Comparison of ENCODE assay signal across 9 mouse cellular contexts in genomic region chr11:116661291-116661947, GRCm38 (mm10). TPM values are rescaled to one million over a fixed set of nuclear protein-coding genes. Genes with fewer than 3 reads are reported as not detected.
DNase-seq lines count a peak whose midpoint lies in the region; ATAC-seq lines count a peak whose summit lies in the region.
"Had no signal": no experiment of that assay in that cellular context is flagged by ENCODE, and none has a peak within 500 bp of the region (broad histone marks: within the 10 kb centered on the region; RNA-seq: fewer than 3 reads in every experiment).

No protein-coding gene starts in this region.

- 0 out of 2 replicates have a peak overlapping the region, but pooled peaks have one; percentile 1 for H3K4me2 ChIP-seq in kidney, embryonic 16.5 days (replicated peaks; ENCODE audit: low read depth, low read length)
- H3K4me2 ChIP-seq in embryonic facial prominence, embryonic 14.5 days (ENCODE audit: low read depth, low read length), result no peak overlapping the region; the same call in 1 of the 2 replicates

- no peaks in the 10 kb centered on the region for H3K9me3 ChIP-seq in kidney, embryonic 16.5 days (ENCODE audit: low read length)
- no peaks in the 10 kb centered on the region for H3K9me3 ChIP-seq in embryonic facial prominence, embryonic 14.5 days (ENCODE audit: control insufficient read depth, low read length)

- H3K9ac ChIP-seq in kidney, embryonic 16.5 days (replicated peaks; ENCODE audit: low read length), result peak overlapping the region; percentile 36; the same call in 1 of the 2 replicates
- H3K9ac ChIP-seq in embryonic facial prominence, embryonic 14.5 days (ENCODE audit: low read depth, low read length), result 0 out of 2 replicates have a peak overlapping the region, but pooled peaks have one; percentile 35

- 14% methylated on average over 13 of the region's 13 CpGs for WGBS in kidney, embryonic 16.5 days
- 21% methylated on average over 11 of the region's 13 CpGs for WGBS in embryonic facial prominence, embryonic 14.5 days

- no peak overlapping the region; the same call in 1 of the 2 replicates for H3K27ac ChIP-seq in kidney, embryonic 16.5 days (ENCODE audit: low read length)
- peak overlapping the region; percentile 17; the same call in 1 of the 2 replicates for H3K27ac ChIP-seq in embryonic facial prominence, embryonic 14.5 days (replicated peaks; ENCODE audit: low read depth, low read length)
- H3K27ac ChIP-seq: heart, adult 2 months had no signal

- peaks cover 42% of the 10 kb centered on the region for H3K4me1 ChIP-seq in kidney, embryonic 16.5 days (ENCODE audit: insufficient read depth, low read length)
- peaks cover 21% of the 10 kb centered on the region for H3K4me1 ChIP-seq in embryonic facial prominence, embryonic 14.5 days (ENCODE audit: control insufficient read depth, insufficient read depth, low read length)

- H3K36me3 ChIP-seq in kidney, embryonic 16.5 days (ENCODE audit: insufficient read depth, low read length), result no peaks in the 10 kb centered on the region
- H3K36me3 ChIP-seq in embryonic facial prominence, embryonic 14.5 days (ENCODE audit: control insufficient read depth, insufficient read depth, low read length), result no peaks in the 10 kb centered on the region

- H3K27me3 ChIP-seq in kidney, embryonic 16.5 days (ENCODE audit: insufficient read depth, low read length), result 0 out of 2 replicates have a peak, but pooled peaks cover 6% of the 10 kb centered on the region
- H3K27me3 ChIP-seq in embryonic facial prominence, embryonic 14.5 days (replicated peaks; ENCODE audit: control insufficient read depth, insufficient read depth, low read length), result no peaks in the 10 kb centered on the region

- DNase-seq in kidney, postnatal 10 days, result no peak
- peak; percentile 52 for DNase-seq in adrenal gland, postnatal 25 days
- peak; percentile 56 for DNase-seq in embryonic facial prominence, embryonic 14.5 days (ENCODE audit: low spot score)
- DNase-seq in mesoderm, embryonic 11.5 days (ENCODE audit: low read depth, low spot score), result peak; percentile 37
- DNase-seq in spleen, adult 18-20 months, result no peak
- DNase-seq in right cerebral cortex, adult 18-20 months, result no peak

- ATAC-seq in kidney, embryonic 16.5 days (ENCODE audit: low FRiP score, low TSS enrichment), result peak; percentile 2; the same call in 1 of the 2 replicates
- no peak; the same call in 1 of the 2 replicates for ATAC-seq in embryonic facial prominence, embryonic 14.5 days (ENCODE audit: low read depth)
- no peak for ATAC-seq in erythroblast, adult 5-6 weeks (replicated peaks; ENCODE audit: low FRiP score, poor library complexity, severe bottlenecking)

- H3K4me3 ChIP-seq in kidney, embryonic 16.5 days (ENCODE audit: low read length), result no peak overlapping the region
- no peak overlapping the region for H3K4me3 ChIP-seq in embryonic facial prominence, embryonic 14.5 days (ENCODE audit: low read depth, low read length)
- H3K4me3 ChIP-seq: heart, adult 2 months had no signal

RNA-seq across cellular contexts. Expression of gene Cygb, which starts 7.3 kb away (rescaled TPM):
- 17.0 and 17.5 TPM in 2 replicates for polyA plus RNA-seq in kidney, embryonic 16.5 days (2015; fragmentation: Nextera tagmentation; extraction: Ambion mirVana)
- total RNA-seq in adrenal gland, postnatal 25 days (2021), result 18.7 and 25.4 TPM in 2 replicates
- polyA plus RNA-seq in embryonic facial prominence, embryonic 14.5 days (2014; fragmentation: Nextera tagmentation; extraction: Ambion mirVana), result 17.8 and 20.5 TPM in 2 replicates
- total RNA-seq in erythroblast, adult 5-6 weeks (2015; ENCODE audit: low replicate concordance), result not detected in 2 replicates
- total RNA-seq in erythroblast, adult 5-6 weeks (2017; ENCODE audit: low replicate concordance), result not detected in 2 replicates

RNA-seq across cellular contexts. Expression of gene Prcd, which starts 8.1 kb away (rescaled TPM):
- polyA plus RNA-seq in kidney, embryonic 16.5 days (2015; fragmentation: Nextera tagmentation; extraction: Ambion mirVana), result 1.3 and 1.5 TPM in 2 replicates
- 9.2 and 13.0 TPM in 2 replicates for total RNA-seq in adrenal gland, postnatal 25 days (2021)
- polyA plus RNA-seq in embryonic facial prominence, embryonic 14.5 days (2014; fragmentation: Nextera tagmentation; extraction: Ambion mirVana), result 0.84 and 2.3 TPM in 2 replicates
- not detected in 2 replicates for total RNA-seq in erythroblast, adult 5-6 weeks (2015; ENCODE audit: low replicate concordance)
- total RNA-seq in erythroblast, adult 5-6 weeks (2017; ENCODE audit: low replicate concordance), result not detected in 2 replicates

RNA-seq across cellular contexts. Expression of gene Rhbdf2, which starts 34.6 kb away (rescaled TPM):
- polyA plus RNA-seq in kidney, embryonic 16.5 days (2015; fragmentation: Nextera tagmentation; extraction: Ambion mirVana), result 11.4 and 12.8 TPM in 2 replicates
- total RNA-seq in adrenal gland, postnatal 25 days (2021), result 17.7 and 24.6 TPM in 2 replicates
- polyA plus RNA-seq in embryonic facial prominence, embryonic 14.5 days (2014; fragmentation: Nextera tagmentation; extraction: Ambion mirVana), result 3.6 and 4.4 TPM in 2 replicates
- total RNA-seq in erythroblast, adult 5-6 weeks (2015; ENCODE audit: low replicate concordance), result 2.3 and 5.0 TPM in 2 replicates
- total RNA-seq in erythroblast, adult 5-6 weeks (2017; ENCODE audit: low replicate concordance), result 2.8 and 3.2 TPM in 2 replicates

Comparison
In these comparisons a context has a peak if more than half of its experiments do, and no peak if none do; other contexts are left out.
1. DNase-seq: peak in adrenal gland, postnatal 25 days (single experiment), embryonic facial prominence, embryonic 14.5 days (single experiment) and mesoderm, embryonic 11.5 days (single experiment); none in kidney, postnatal 10 days (single experiment), spleen, adult 18-20 months (0 of 2) and right cerebral cortex, adult 18-20 months (single experiment).
2. RNA of gene Cygb, which starts 7.3 kb away (total RNA-seq): 18.7 to 25.4 TPM in adrenal gland, postnatal 25 days; not detected in erythroblast, adult 5-6 weeks; every median in the first group is over 10 times any median in the second.
3. RNA of gene Prcd, which starts 8.1 kb away (total RNA-seq): 9.2 to 13.0 TPM in adrenal gland, postnatal 25 days; not detected in erythroblast, adult 5-6 weeks; every median in the first group is over 10 times any median in the second.